Comparison of ENCODE assay signal across 16 mouse cellular contexts in genomic region chr6:125153682-125154081, GRCm38 (mm10).
"Had no signal": no experiment of that assay in that cellular context is flagged by ENCODE, and none has a peak within 500 bp of the region (broad histone marks: within the 10 kb centered on the region; RNA-seq: fewer than 3 reads in every experiment).

No protein-coding gene starts in this region.

- H3K9me3 ChIP-seq: lung, embryonic 15.5 days; midbrain, embryonic 10.5 days; midbrain, embryonic 12.5 days; neural tube, embryonic 12.5 days had no signal

- H3K4me3 ChIP-seq: lung, embryonic 15.5 days; midbrain, embryonic 10.5 days; midbrain, embryonic 12.5 days; neural tube, embryonic 12.5 days had no signal

- H3K27ac ChIP-seq: lung, embryonic 15.5 days; macrophage; midbrain, embryonic 12.5 days; neural tube, embryonic 12.5 days had no signal

- H3K9ac ChIP-seq: lung, embryonic 15.5 days; midbrain, embryonic 12.5 days; neural tube, embryonic 12.5 days had no signal

- DNase-seq: lung, adult 2 months; lung, postnatal 14 days; lung, postnatal 36 days; midbrain, embryonic 14.5 days; right cerebral cortex, postnatal 14 days; spleen, adult 18-20 months; thymus, adult 18-20 months; thymus, postnatal 14 days; thymus, postnatal 36 days had no signal

- H3K27me3 ChIP-seq: lung, embryonic 15.5 days; midbrain, embryonic 12.5 days; neural tube, embryonic 12.5 days had no signal

- ATAC-seq: lung, postnatal 0 days; midbrain, embryonic 16.5 days had no signal

- H3K4me2 ChIP-seq: lung, embryonic 15.5 days; midbrain, embryonic 12.5 days; neural tube, embryonic 12.5 days had no signal
